Mouse (Mus musculus) Patski (cell line): ENCODE data around the gene Hmgcl. TPM values are rescaled to one million over a fixed set of nuclear protein-coding genes. Genes with fewer than 3 reads are reported as not detected.

Source experiments
- ATAC-seq: fragments of 100-300 bp; one replicate; pipeline ENCODE4 v1.8.0; 2021
- CTCF ChIA-PET: fragments of 350-600 bp; sonication (Branson Sonifier 250); formaldehyde crosslinking; loops from one replicate; lab custom pipeline; 2022; ENCODE audit warnings: inconsistent platforms; lab: Charles Lee
- POLR2A ChIA-PET: fragments of 350-600 bp; sonication (Branson Sonifier 250); formaldehyde crosslinking; loops from one replicate; lab custom pipeline; 2022; ENCODE audit warnings: antibody characterized with exemption, inconsistent platforms; lab: Charles Lee
- DNase-seq: peaks from one replicate; pipeline ENCODE4 v3.0.0-alpha.2; 2011; ENCODE audit warnings: low read depth, low spot score
- H3K27me3 ChIP-seq: fragments of 371-371 bp; one replicate; pipeline ENCODE4 v1.5.1; 2021
- CTCF ChIP-seq: fragments of 100-300 bp; IDR thresholded peaks from one replicate; pipeline ENCODE4 v1.5.1; 2021
- in situ Hi-C: fragments of 300-500 bp; cut with MboI; formaldehyde crosslinking; loops from 3 replicates; pipeline ENCODE4 v1.11.1; 2018; ENCODE audit warnings: low pct_unique_long_range_greater_than_20kb, mixed read lengths
- polyA plus RNA-seq: library from polyadenylated mRNA; unstranded; gene quantifications from one replicate; pipeline ENCODE4 v1.2.3, GENCODE M21; 2021

Hmgcl gene
- polyA plus RNA-seq, 1 experiment from 2014 or later = 35.2 TPM

DNA sequence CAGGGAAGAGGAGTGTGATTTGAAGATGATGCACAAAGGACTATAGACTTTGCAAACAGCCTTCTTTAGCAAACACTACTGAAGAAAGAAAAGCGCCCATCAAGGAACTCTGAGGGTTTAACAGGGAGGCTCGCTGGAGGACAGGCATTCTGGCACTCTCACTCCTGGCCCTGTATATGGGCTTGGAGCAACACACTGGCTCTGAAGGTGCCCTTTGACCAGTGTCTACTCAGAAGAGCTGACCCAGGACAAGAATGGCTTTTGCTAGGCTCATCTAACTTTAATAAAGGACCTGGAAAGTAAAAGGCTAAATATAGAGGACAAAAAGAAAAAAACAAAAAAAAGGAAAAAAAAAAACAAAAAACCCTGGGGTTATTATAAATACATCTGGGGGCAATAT lies 58.7 kb downstream of the Hmgcl start:
- no peaks in the 10 kb centered on the region for H3K27me3 ChIP-seq
- DNase-seq (no peak), ATAC-seq (no peak)
- TF ChIP-seq CTCF = no peak
- ChIA-PET CTCF (no interaction called here), POLR2A (interaction anchor here (0.7 kb wide), 1 partner anchor 14 kb away, joined by 3 read pairs; no protein-coding TSS in a partner anchor)
- in situ Hi-C loops = no loop called here

DNA sequence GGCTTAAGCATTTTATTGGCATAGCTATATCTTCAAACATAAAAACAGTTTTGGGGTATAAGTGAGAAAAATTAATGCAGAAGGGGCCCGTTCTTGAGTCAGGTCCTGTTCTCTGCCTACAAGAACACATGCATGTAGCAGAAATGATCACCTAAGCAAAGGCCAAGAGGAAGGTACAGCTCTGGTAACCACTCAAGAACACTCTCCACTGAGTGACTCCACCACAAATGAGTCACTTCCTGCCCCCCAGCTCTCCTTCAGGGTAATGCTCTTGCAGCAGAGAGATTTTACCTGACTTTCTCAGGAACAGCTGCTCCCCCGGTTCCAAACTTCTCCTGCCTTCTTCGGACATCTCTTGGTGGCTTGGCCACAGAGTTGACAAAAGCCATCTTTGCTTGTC lies 60.6 kb downstream of the Hmgcl start:
- in situ Hi-C loops = no loop called here
- no peaks in the 10 kb centered on the region for H3K27me3 ChIP-seq
- DNase-seq = no peak
- POLR2A ChIA-PET = interaction anchor here (1.2 kb wide), 1 partner anchor 16 kb away, joined by 3 read pairs; no protein-coding TSS in a partner anchor
- CTCF ChIA-PET = interaction anchor here (1.2 kb wide), 1 partner anchor 9 kb away, joined by 3 read pairs; no protein-coding TSS in a partner anchor
- no peak for ATAC-seq
- no peak for TF ChIP-seq CTCF

GRCm38 (mm10) chr4:136008782-136009447 lies 62.7 kb downstream of the Hmgcl start:
- ChIA-PET POLR2A (no interaction called here), CTCF (interaction anchor here (1.1 kb wide), 1 partner anchor 17 kb away, joined by 3 read pairs; no protein-coding TSS in a partner anchor)
- in situ Hi-C loops = no loop called here
- H3K27me3 ChIP-seq = no peaks in the 10 kb centered on the region
- no peak for TF ChIP-seq CTCF
- no peak for ATAC-seq
- no peak for DNase-seq

DNA sequence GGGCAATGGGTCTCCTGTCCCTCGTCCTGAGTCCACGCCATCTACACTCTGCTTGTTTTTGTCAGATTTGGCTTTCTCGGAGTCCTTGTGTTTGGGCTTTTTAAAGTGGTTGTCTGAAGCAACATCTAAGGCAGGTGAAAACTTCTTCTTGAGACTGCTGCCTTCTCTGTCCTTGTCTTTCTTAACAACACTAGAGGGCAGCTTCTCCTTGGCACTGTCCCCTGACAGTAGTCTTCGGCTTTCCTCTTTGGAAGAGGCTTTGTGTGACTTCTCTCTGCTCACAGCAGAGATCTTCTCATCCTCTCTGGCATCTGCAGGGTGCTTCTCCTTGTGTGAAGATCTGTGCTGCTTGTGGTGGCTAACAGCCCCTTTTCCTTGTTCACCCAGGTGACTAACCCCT lies 64.3 kb downstream of the Hmgcl start:
- in situ Hi-C loops = no loop called here
- TF ChIP-seq CTCF = no peak
- DNase-seq (no peak), ATAC-seq (no peak)
- ChIA-PET CTCF (no interaction called here), POLR2A (no interaction called here)
- no peaks in the 10 kb centered on the region for H3K27me3 ChIP-seq

Other genes starting within 250 kb of the Hmgcl start
- not detected for gene Il22ra1, start 218.3 kb upstream of the Hmgcl start, polyA plus RNA-seq
- gene Myom3, start 186.7 kb upstream of the Hmgcl start, polyA plus RNA-seq = 0.18 TPM
- 89.0 TPM for gene Srsf10, start 90.7 kb upstream of the Hmgcl start, polyA plus RNA-seq
- 105 TPM for gene Pnrc2, start 72.6 kb upstream of the Hmgcl start, polyA plus RNA-seq
- 0.03 TPM for gene Cnr2, start 51.1 kb upstream of the Hmgcl start, polyA plus RNA-seq
- gene Fuca1, start 25.7 kb upstream of the Hmgcl start, polyA plus RNA-seq = 44.4 TPM
- 12.4 TPM for gene Gale, start 17.3 kb downstream of the Hmgcl start, polyA plus RNA-seq
- gene Lypla2, start 26.2 kb downstream of the Hmgcl start, polyA plus RNA-seq = 46.2 TPM
- gene Pithd1, start 40.8 kb downstream of the Hmgcl start, polyA plus RNA-seq = 25.7 TPM
- gene Eloa, start 75.3 kb downstream of the Hmgcl start, polyA plus RNA-seq = 22.6 TPM
- 665 TPM for gene Rpl11, start 107.0 kb downstream of the Hmgcl start, polyA plus RNA-seq
- 175 TPM for gene Id3, start 197.0 kb downstream of the Hmgcl start, polyA plus RNA-seq
- 1.1 TPM for gene E2f2, start 225.9 kb downstream of the Hmgcl start, polyA plus RNA-seq